Mouse (Mus musculus) thymus, adult 2 months (tissue): ENCODE data around the gene Aknad1.

Experiments
- CTCF ChIP-seq: fragments of 200-500 bp; IDR thresholded peaks from 2 replicates; pipeline ENCODE4 v1.5.1; 2012; ENCODE audit warnings: mild to moderate bottlenecking, control low read depth, low read length, moderate library complexity, borderline replicate concordance; ENCODE audit not compliant: control insufficient read depth, poor library complexity, insufficient read depth; ENCODE audit errors: extremely low read depth
- POLR2A ChIP-seq: fragments of 200-500 bp; IDR thresholded peaks from 2 replicates; pipeline ENCODE4 v1.6.1; 2012; ENCODE audit warnings: mild to moderate bottlenecking, low read length, control low read depth, moderate library complexity; ENCODE audit not compliant: control insufficient read depth, poor library complexity, insufficient read depth; ENCODE audit errors: extremely low read depth

- TF ChIP-seq CTCF (no peak), POLR2A (no peak)
These were observed 24.2 kb downstream of the Aknad1 start for GRCm38 (mm10) chr3:108763691-108764090.
